Mouse (Mus musculus) CH12.LX (cell line): Measurements from ENCODE around the gene Pla2g1b. TPM values are rescaled to one million over a fixed set of nuclear protein-coding genes. Genes with fewer than 3 reads are reported as not detected.
A peak's percentile ranks its signal among the peaks of the same experiment; 100 is the strongest.

Experiments used
- DNase-seq: peaks from one replicate; pipeline ENCODE4 v3.0.0-alpha.2; 2013; ENCODE audit errors: extremely low read depth
- H3K27ac ChIP-seq: 2 replicates; pipeline ENCODE4 v1.5.1; 2012; ENCODE audit warnings: low read depth, mild to moderate bottlenecking, control low read depth, moderate library complexity; ENCODE audit not compliant: insufficient read depth
- H3K27me3 ChIP-seq: replicated peaks from 2 replicates; pipeline ENCODE3; 2012; ENCODE audit warnings: inconsistent platforms
- H3K36me3 ChIP-seq, 2 experiments: replicated peaks in 1 of 2; 2 replicates each; pipeline versions ENCODE3 to v1.6.1; 2012; ENCODE audit warnings: inconsistent platforms in 1 of 2, low read length in 1 of 2, mild to moderate bottlenecking in 1 of 2, mixed read lengths in 1 of 2, moderate library complexity in 1 of 2; ENCODE audit not compliant: control insufficient read depth in 1 of 2, insufficient read depth in 1 of 2
- H3K4me1 ChIP-seq, 2 experiments: 2 replicates each; pipeline ENCODE4 v1.6.1; 2012; ENCODE audit warnings: inconsistent platforms in 1 of 2, moderate library complexity in 1 of 2; ENCODE audit not compliant: insufficient read depth in 2 of 2, control insufficient read depth in 1 of 2
- H3K4me2 ChIP-seq: 2 replicates; pipeline ENCODE4 v1.6.1; 2012; ENCODE audit warnings: low read depth, mild to moderate bottlenecking, control low read depth; ENCODE audit not compliant: poor library complexity, insufficient read depth, severe bottlenecking
- H3K4me3 ChIP-seq, 3 experiments: fragments of 150-350 bp in 1 of 3; sonication (generic) in 1 of 3; replicated peaks in 1 of 3; 2 replicates each; pipeline versions ENCODE3 to v1.5.1; 2011 to 2012; ENCODE audit warnings: low read depth in 2 of 3, low read length in 2 of 3, mild to moderate bottlenecking in 2 of 3, moderate library complexity in 2 of 3, control low read depth in 1 of 3, improper control_type of control experiment in 1 of 3, inconsistent platforms in 1 of 3, mixed read lengths in 1 of 3; ENCODE audit not compliant: poor library complexity in 1 of 3
- H3K79me2 ChIP-seq: replicated peaks from 2 replicates; pipeline ENCODE4 v1.6.1; 2012; ENCODE audit warnings: mild to moderate bottlenecking, moderate library complexity; ENCODE audit not compliant: control insufficient read depth, poor library complexity, insufficient read depth, severe bottlenecking; ENCODE audit errors: extremely low read depth
- H3K9ac ChIP-seq: 2 replicates; pipeline ENCODE4 v1.6.1; 2012; ENCODE audit warnings: low read depth, mild to moderate bottlenecking, control low read depth, moderate library complexity; ENCODE audit not compliant: insufficient read depth
- H3K9me3 ChIP-seq: replicated peaks from 2 replicates; pipeline ENCODE3; 2012; ENCODE audit warnings: low read length, inconsistent platforms, mixed read lengths
- BHLHE40 ChIP-seq: IDR thresholded peaks from 2 replicates; pipeline ENCODE4 v1.6.1; 2011; ENCODE audit warnings: mild to moderate bottlenecking, low read depth, low read length, improper control_type of control experiment
- CHD2 ChIP-seq: IDR thresholded peaks from 2 replicates; pipeline ENCODE4 v1.6.1; 2011; ENCODE audit warnings: low read length, improper control_type of control experiment
- CTCF ChIP-seq, 2 experiments: IDR thresholded peaks in 1 of 2; conservative IDR thresholded peaks in 1 of 2; 2 replicates each; pipeline ENCODE4 v1.5.1; 2011 to 2012; ENCODE audit warnings: low read depth in 2 of 2, low read length in 2 of 2, improper control_type of control experiment in 1 of 2, inconsistent platforms in 1 of 2, mild to moderate bottlenecking in 1 of 2, moderate library complexity in 1 of 2
- E2F4 ChIP-seq: IDR thresholded peaks from 2 replicates; pipeline ENCODE4 v1.6.1; 2011; ENCODE audit warnings: low read depth, low read length, improper control_type of control experiment; ENCODE audit not compliant: insufficient replicate concordance
- ELF1 ChIP-seq: IDR thresholded peaks from 2 replicates; pipeline ENCODE4 v1.6.1; 2014; ENCODE audit warnings: low read depth, mild to moderate bottlenecking, inconsistent platforms, low read length, improper control_type of control experiment
- EP300 ChIP-seq: IDR thresholded peaks from 2 replicates; pipeline ENCODE4 v1.6.1; 2011; ENCODE audit warnings: low read length, improper control_type of control experiment
- ETS1 ChIP-seq: conservative IDR thresholded peaks from 2 replicates; pipeline ENCODE4 v1.6.1; 2012; ENCODE audit warnings: low read depth, mild to moderate bottlenecking, inconsistent platforms, low read length, improper control_type of control experiment, moderate library complexity
- GABPA ChIP-seq: IDR thresholded peaks from 2 replicates; pipeline ENCODE4 v1.6.1; 2012; ENCODE audit warnings: low read depth, low read length, improper control_type of control experiment, inconsistent platforms; ENCODE audit not compliant: insufficient replicate concordance
- HCFC1 ChIP-seq: IDR thresholded peaks from 2 replicates; pipeline ENCODE4 v1.6.1; 2012; ENCODE audit warnings: low read depth, mild to moderate bottlenecking, inconsistent platforms, low read length, improper control_type of control experiment
- IRF4 ChIP-seq: IDR thresholded peaks from 2 replicates; pipeline ENCODE4 v1.6.1; 2014; ENCODE audit warnings: low read depth, mild to moderate bottlenecking, inconsistent platforms, low read length, improper control_type of control experiment
- JUN ChIP-seq: IDR thresholded peaks from 2 replicates; pipeline ENCODE4 v1.6.1; 2011; ENCODE audit warnings: low read depth, mild to moderate bottlenecking, low read length, improper control_type of control experiment, moderate library complexity; ENCODE audit not compliant: insufficient read depth
- JUND ChIP-seq: conservative IDR thresholded peaks from 2 replicates; pipeline ENCODE4 v1.6.1; 2011; ENCODE audit warnings: low read depth, low read length, improper control_type of control experiment
- KAT2A ChIP-seq: IDR thresholded peaks from 2 replicates; pipeline ENCODE4 v1.6.1; 2012; ENCODE audit warnings: low read length, improper control_type of control experiment, inconsistent platforms; ENCODE audit not compliant: insufficient replicate concordance
- MAFK ChIP-seq: IDR thresholded peaks from 2 replicates; pipeline ENCODE4 v1.6.1; 2011; ENCODE audit warnings: low read length, improper control_type of control experiment; ENCODE audit not compliant: insufficient replicate concordance
- MAX ChIP-seq: IDR thresholded peaks from 2 replicates; pipeline ENCODE4 v1.6.1; 2011; ENCODE audit warnings: low read length, improper control_type of control experiment
- MAZ ChIP-seq: IDR thresholded peaks from 2 replicates; pipeline ENCODE4 v1.6.1; 2012; ENCODE audit warnings: low read depth, mild to moderate bottlenecking, inconsistent platforms, low read length, improper control_type of control experiment, moderate library complexity
- MEF2A ChIP-seq: IDR thresholded peaks from 2 replicates; pipeline ENCODE4 v1.6.1; 2014; ENCODE audit warnings: low read depth, mild to moderate bottlenecking, inconsistent platforms, low read length, improper control_type of control experiment, borderline replicate concordance
- MXI1 ChIP-seq: IDR thresholded peaks from 2 replicates; pipeline ENCODE4 v1.6.1; 2011; ENCODE audit warnings: mild to moderate bottlenecking, low read depth, low read length, improper control_type of control experiment
- MYC ChIP-seq: IDR thresholded peaks from 2 replicates; pipeline ENCODE4 v1.6.1; 2011; ENCODE audit warnings: low read depth, mild to moderate bottlenecking, improper control_type of control experiment, low read length
- NELFE ChIP-seq: IDR thresholded peaks from 2 replicates; pipeline ENCODE4 v1.6.1; 2011; ENCODE audit warnings: low read depth, low read length, improper control_type of control experiment
- NRF1 ChIP-seq: IDR thresholded peaks from 2 replicates; pipeline ENCODE4 v1.6.1; 2014; ENCODE audit warnings: low read depth, mild to moderate bottlenecking, inconsistent platforms, low read length, improper control_type of control experiment, moderate library complexity
- POLR2A ChIP-seq: IDR thresholded peaks from 2 replicates; pipeline ENCODE4 v1.6.1; 2011; ENCODE audit warnings: low read depth, mild to moderate bottlenecking, improper control_type of control experiment, low read length
- RAD21 ChIP-seq: IDR thresholded peaks from 2 replicates; pipeline ENCODE4 v1.6.1; 2011; ENCODE audit warnings: low read depth, mild to moderate bottlenecking, low read length, improper control_type of control experiment, moderate library complexity
- RCOR1 ChIP-seq: conservative IDR thresholded peaks from 2 replicates; pipeline ENCODE4 v1.6.1; 2012; ENCODE audit warnings: low read depth, mild to moderate bottlenecking, inconsistent platforms, low read length, improper control_type of control experiment
- SMC3 ChIP-seq: IDR thresholded peaks from 2 replicates; pipeline ENCODE4 v1.6.1; 2011; ENCODE audit warnings: low read depth, low read length, improper control_type of control experiment
- TCF12 ChIP-seq: IDR thresholded peaks from 2 replicates; pipeline ENCODE4 v1.6.1; 2014; ENCODE audit warnings: low read depth, mild to moderate bottlenecking, inconsistent platforms, low read length, improper control_type of control experiment
- UBTF ChIP-seq: IDR thresholded peaks from 2 replicates; pipeline ENCODE4 v1.6.1; 2012; ENCODE audit warnings: low read depth, mild to moderate bottlenecking, inconsistent platforms, low read length, improper control_type of control experiment, moderate library complexity
- USF1 ChIP-seq: IDR thresholded peaks from 2 replicates; pipeline ENCODE4 v1.6.1; 2014; ENCODE audit warnings: low read depth, mild to moderate bottlenecking, inconsistent platforms, low read length, improper control_type of control experiment
- USF2 ChIP-seq: conservative IDR thresholded peaks from 2 replicates; pipeline ENCODE4 v1.6.1; 2011; ENCODE audit warnings: low read depth, low read length, improper control_type of control experiment
- ZC3H11A ChIP-seq: IDR thresholded peaks from 2 replicates; pipeline ENCODE4 v1.6.1; 2012; ENCODE audit warnings: low read depth, mild to moderate bottlenecking, inconsistent platforms, low read length, improper control_type of control experiment
- ZKSCAN1 ChIP-seq: IDR thresholded peaks from 2 replicates; pipeline ENCODE4 v1.6.1; 2012; ENCODE audit warnings: low read depth, inconsistent platforms, low read length, improper control_type of control experiment, borderline replicate concordance
- ZMIZ1 ChIP-seq: IDR thresholded peaks from 2 replicates; pipeline ENCODE4 v1.6.1; 2012; ENCODE audit warnings: low read depth, mild to moderate bottlenecking, inconsistent platforms, low read length, improper control_type of control experiment
- ZNF384 ChIP-seq: IDR thresholded peaks from 2 replicates; pipeline ENCODE4 v1.6.1; 2012; ENCODE audit warnings: low read depth, low read length, improper control_type of control experiment, inconsistent platforms
- dilution Hi-C: fragments of 300-500 bp; cut with MboI; formaldehyde crosslinking; loops from 2 replicates; pipeline ENCODE4 v1.14.3; 2020; ENCODE audit warnings: low sequenced_read_pairs; ENCODE audit not compliant: extremely low pct_unique_long_range_greater_than_20kb, extremely low pct_ligation_motif_present
- in situ Hi-C: fragments of 300-500 bp; cut with MboI; formaldehyde crosslinking; loops from 3 replicates; pipeline ENCODE4 v1.14.3; 2019; ENCODE audit warnings: low sequenced_read_pairs, low pct_ligation_motif_present, low pct_unique_long_range_greater_than_20kb, mixed read lengths
- polyA plus RNA-seq: library from polyadenylated mRNA; unstranded; fragments of >175 nt; gene quantifications from 2 replicates; pipeline ENCODE4 v1.2.1, GENCODE M21; 2012; ENCODE audit warnings: low read depth; ENCODE audit not compliant: insufficient read length
- total RNA-seq, 2 experiments: library from RNA; depleted of rRNA; stranded (reverse); fragments of 300-350 nt in 1 of 2; fragments of >200 nt in 1 of 2; gene quantifications; 2 replicates each; pipeline ENCODE4 v1.2.3; 2012 to 2014

Gene Pla2g1b
- total and polyA plus RNA-seq, 3 experiments: not detected

DNA sequence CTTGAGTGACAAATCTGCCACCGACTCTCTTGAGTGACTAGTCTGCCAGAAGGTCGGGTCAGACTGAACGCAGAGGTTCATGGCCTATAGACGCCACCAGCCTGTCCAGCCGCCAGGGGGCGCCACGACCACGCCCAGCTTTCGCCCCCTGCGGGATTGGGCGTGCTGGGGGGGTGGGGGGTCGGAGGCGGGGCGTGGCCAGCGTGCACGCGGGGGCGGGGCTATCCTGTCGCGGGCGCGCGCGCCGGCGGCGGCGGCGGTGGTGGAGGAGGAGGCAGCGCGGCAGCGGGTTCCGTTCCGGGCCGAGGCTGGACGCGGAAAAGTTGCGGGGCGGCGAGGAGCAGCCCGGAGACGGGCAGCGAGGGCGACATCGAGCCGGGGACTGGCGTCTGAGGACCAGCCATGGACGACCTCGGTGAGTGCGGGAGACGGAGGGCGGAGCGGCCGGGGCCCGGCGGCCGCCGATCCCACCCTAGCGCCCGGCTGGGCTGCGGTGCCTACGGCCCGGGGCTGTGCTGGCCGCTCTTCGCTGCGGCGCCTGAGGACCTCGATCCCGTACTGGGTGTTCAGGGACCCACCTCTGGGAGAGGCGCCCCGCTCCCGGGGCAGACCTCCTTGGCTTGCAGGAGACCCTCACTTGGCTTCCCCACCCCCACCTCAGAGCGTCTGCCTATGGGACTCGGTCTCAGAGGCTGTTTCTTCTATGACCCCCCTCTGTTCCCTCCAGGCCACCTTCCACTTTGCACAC lies 40.6 kb downstream of the Pla2g1b start, which contains the start of gene Pxn:
Pxn (plus strand) TSS at position 223 of the 748 bp plus-strand sequence.
- peak within 1 kb of the TSS; percentile 85 to 96 (median 92) for H3K4me3 ChIP-seq
- peaks cover 5% of the 10 kb centered on the region for H3K27me3 ChIP-seq
- dilution Hi-C loops (no loop called here), in situ Hi-C loops (no loop called here)
- H3K36me3 ChIP-seq: peaks cover 0 to 10% of the 10 kb centered on the region in 2 experiments
- no peak within 1 kb of the TSS for H3K27ac ChIP-seq
- H3K4me2 ChIP-seq: peak within 1 kb of the TSS; percentile 84
- H3K9me3 ChIP-seq: peaks cover 5% of the 10 kb centered on the region
- H3K4me1 ChIP-seq: peaks cover 15 to 36% of the 10 kb centered on the region in 2 experiments
- H3K9ac ChIP-seq: peak within 1 kb of the TSS; percentile 90
- no peaks in the 10 kb centered on the region; the same call in 1 of the 2 replicates for H3K79me2 ChIP-seq
- DNase-seq: peak; percentile 89
- TF ChIP-seq ZNF384 (no peak), USF2 (no peak), NELFE (peak; percentile 67), ZKSCAN1 (no peak), TCF12 (peak; percentile 60), ETS1 (no peak), HCFC1 (peak; percentile 46), MAX (no peak), BHLHE40 (peak; percentile 60), CHD2 (no peak), ZC3H11A (peak; percentile 85), USF1 (no peak), UBTF (peak; percentile 53; the same call in 1 of the 2 replicates), MAZ (peak; percentile 88), ZMIZ1 (no peak), NRF1 (no peak), EP300 (no peak), ELF1 (peak; percentile 26; the same call in 1 of the 2 replicates), RCOR1 (no peak), KAT2A (no peak), POLR2A (peak; percentile 81), IRF4 (no peak), RAD21 (peak; percentile 83), CTCF (conservative IDR thresholded peaks at IDR 0.05 in 1 of 2, IDR thresholded peaks at IDR 0.05 in 1 of 2; ENCODE audit: low read depth in 2 of 2, low read length in 2 of 2) (peak; percentile 43 to 92; a peak in 3 of 4 replicates), JUND (no peak), E2F4 (no peak), GABPA (no peak), MXI1 (peak; percentile 63; the same call in 1 of the 2 replicates), MYC (no peak), SMC3 (peak; percentile 97), MEF2A (no peak; the same call in 1 of the 2 replicates), JUN (no peak), MAFK (peak; percentile 50; the same call in 1 of the 2 replicates)
